Mouse (Mus musculus): ENCODE data around the gene Foxp4. TPM values are rescaled to one million over a fixed set of nuclear protein-coding genes. Genes with fewer than 3 reads are reported as not detected.

Gene Foxp4
- polyA plus RNA-seq, 1 experiment from 2014 or later: 30.7 TPM

DNA sequence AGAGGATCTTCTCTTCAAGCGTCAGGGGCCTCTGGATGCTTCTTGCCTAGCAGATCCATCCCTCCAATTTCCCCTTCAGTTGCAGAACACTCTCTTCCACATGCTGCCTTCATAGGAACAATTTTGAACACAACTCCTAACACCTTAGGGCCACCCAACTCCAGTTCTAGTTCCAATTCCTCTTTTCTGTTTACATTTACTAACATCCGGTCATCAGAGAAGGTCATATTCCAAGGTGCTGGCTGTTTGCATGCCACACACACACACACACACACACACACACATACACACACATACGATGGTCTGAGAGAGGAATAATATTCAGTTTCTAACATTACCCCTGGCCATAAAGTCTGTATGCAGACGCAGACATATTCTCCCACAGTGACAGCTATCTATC is 17.6 kb upstream of the Foxp4 start:
- Histone ChIP-seq H3K4me2 (ENCODE audit: low read depth, severe bottlenecking) (no peak overlapping the region), H3K27ac (replicated peaks; ENCODE audit: low read depth, low read length) (no peak overlapping the region), H3K4me1 (ENCODE audit: control insufficient read depth, insufficient read depth, low read length) (peaks cover 21% of the 10 kb centered on the region), H3K9me3 (ENCODE audit: control insufficient read depth, low read length) (no peaks in the 10 kb centered on the region), H3K4me3 (ENCODE audit: low read depth, low read length) (no peak overlapping the region), H3K27me3 (ENCODE audit: control insufficient read depth, insufficient read depth, low read length) (no peaks in the 10 kb centered on the region), H3K9ac (ENCODE audit: low read length) (no peak overlapping the region), H3K36me3 (ENCODE audit: control insufficient read depth, insufficient read depth, low read length) (no peaks in the 10 kb centered on the region)
- ATAC-seq (ENCODE audit: insufficient number of reproducible peaks, low FRiP score, low TSS enrichment, low read depth): no peak
- 80% methylated on average over 4 of the region's 4 CpGs for WGBS
- DNase-seq (ENCODE audit: low spot score): no peak

DNA sequence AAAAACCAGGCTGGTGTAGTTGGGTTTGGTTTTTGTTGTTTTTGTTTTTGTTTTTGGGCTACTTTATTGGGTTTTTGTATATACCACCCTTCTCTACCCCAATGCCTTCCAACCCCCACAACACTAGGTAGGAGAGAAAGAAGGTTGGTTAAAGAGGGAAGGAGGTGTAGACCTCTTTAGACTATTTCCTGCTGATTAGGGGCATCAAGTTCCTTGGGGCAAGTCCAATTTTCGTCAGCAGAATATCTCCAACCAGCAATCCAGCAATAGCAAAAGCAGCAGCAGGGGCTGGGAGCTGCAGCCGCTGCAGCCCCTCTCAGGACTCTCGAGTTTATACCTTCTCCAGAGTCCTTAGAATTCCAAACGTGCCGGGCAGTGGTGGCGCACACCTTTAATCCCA is 14.4 kb upstream of the Foxp4 start:
- ATAC-seq (ENCODE audit: insufficient number of reproducible peaks, low FRiP score, low TSS enrichment, low read depth): no peak
- H3K27me3 ChIP-seq (ENCODE audit: control insufficient read depth, insufficient read depth, low read length): no peaks in the 10 kb centered on the region

GRCm38 (mm10) chr17:47937926-47938600 is 13.6 kb upstream of the Foxp4 start:
- Histone ChIP-seq H3K27ac (replicated peaks; ENCODE audit: low read depth, low read length) (no peak overlapping the region), H3K27me3 (ENCODE audit: control insufficient read depth, insufficient read depth, low read length) (no peaks in the 10 kb centered on the region), H3K9ac (ENCODE audit: low read length) (no peak overlapping the region), H3K4me2 (ENCODE audit: low read depth, severe bottlenecking) (no peak overlapping the region), H3K4me3 (ENCODE audit: low read depth, low read length) (no peak overlapping the region), H3K9me3 (ENCODE audit: control insufficient read depth, low read length) (no peaks in the 10 kb centered on the region), H3K36me3 (ENCODE audit: control insufficient read depth, insufficient read depth, low read length) (no peaks in the 10 kb centered on the region), H3K4me1 (ENCODE audit: control insufficient read depth, insufficient read depth, low read length) (peaks cover 7% of the 10 kb centered on the region)
- DNase-seq (ENCODE audit: low spot score) (no peak), ATAC-seq (ENCODE audit: insufficient number of reproducible peaks, low FRiP score, low TSS enrichment, low read depth) (no peak)
- WGBS: 63% methylated on average over 10 of the region's 10 CpGs

More for the DNA sequence above, 14.4 kb upstream of the Foxp4 start:
- Histone ChIP-seq H3K36me3 (ENCODE audit: control insufficient read depth, insufficient read depth, low read length) (no peaks in the 10 kb centered on the region), H3K4me2 (ENCODE audit: low read depth, severe bottlenecking) (no peak overlapping the region), H3K4me1 (ENCODE audit: control insufficient read depth, insufficient read depth, low read length) (peaks cover 15% of the 10 kb centered on the region), H3K9me3 (ENCODE audit: control insufficient read depth, low read length) (no peaks in the 10 kb centered on the region), H3K4me3 (ENCODE audit: low read depth, low read length) (no peak overlapping the region), H3K9ac (ENCODE audit: low read length) (no peak overlapping the region), H3K27ac (replicated peaks; ENCODE audit: low read depth, low read length) (no peak overlapping the region)
- no peak for DNase-seq (ENCODE audit: low spot score)
- 75% methylated on average over 6 of the region's 6 CpGs for WGBS

GRCm38 (mm10) chr17:47936591-47936990 is 12.1 kb upstream of the Foxp4 start:
- Histone ChIP-seq H3K9ac (ENCODE audit: low read length) (no peak overlapping the region), H3K27ac (replicated peaks; ENCODE audit: low read depth, low read length) (no peak overlapping the region), H3K9me3 (ENCODE audit: control insufficient read depth, low read length) (no peaks in the 10 kb centered on the region), H3K36me3 (ENCODE audit: control insufficient read depth, insufficient read depth, low read length) (no peaks in the 10 kb centered on the region), H3K27me3 (ENCODE audit: control insufficient read depth, insufficient read depth, low read length) (no peaks in the 10 kb centered on the region), H3K4me3 (ENCODE audit: low read depth, low read length) (no peak overlapping the region), H3K4me1 (ENCODE audit: control insufficient read depth, insufficient read depth, low read length) (0 out of 2 replicates have a peak, but pooled peaks cover 2% of the 10 kb centered on the region), H3K4me2 (ENCODE audit: low read depth, severe bottlenecking) (no peak overlapping the region)
- DNase-seq (ENCODE audit: low spot score): no peak
- WGBS: 90% methylated on average over 4 of the region's 4 CpGs
- ATAC-seq (ENCODE audit: insufficient number of reproducible peaks, low FRiP score, low TSS enrichment, low read depth): no peak

- 89% methylated on average over 4 of the region's 4 CpGs for WGBS
- Histone ChIP-seq H3K27me3 (ENCODE audit: control insufficient read depth, insufficient read depth, low read length) (no peaks in the 10 kb centered on the region), H3K9me3 (ENCODE audit: control insufficient read depth, low read length) (no peaks in the 10 kb centered on the region), H3K27ac (replicated peaks; ENCODE audit: low read depth, low read length) (no peak overlapping the region), H3K4me3 (ENCODE audit: low read depth, low read length) (no peak overlapping the region), H3K9ac (ENCODE audit: low read length) (no peak overlapping the region), H3K36me3 (ENCODE audit: control insufficient read depth, insufficient read depth, low read length) (no peaks in the 10 kb centered on the region), H3K4me1 (ENCODE audit: control insufficient read depth, insufficient read depth, low read length) (no peaks in the 10 kb centered on the region), H3K4me2 (ENCODE audit: low read depth, severe bottlenecking) (no peak overlapping the region)
- ATAC-seq (ENCODE audit: insufficient number of reproducible peaks, low FRiP score, low TSS enrichment, low read depth) (no peak), DNase-seq (ENCODE audit: low spot score) (no peak)
Measured at GRCm38 (mm10) chr17:47929431-47929830, 5.0 kb upstream of the Foxp4 start.

GRCm38 (mm10) chr17:47925988-47926387 is 1.5 kb upstream of the Foxp4 start:
- Histone ChIP-seq H3K36me3 (ENCODE audit: control insufficient read depth, insufficient read depth, low read length) (no peaks in the 10 kb centered on the region), H3K4me2 (ENCODE audit: low read depth, severe bottlenecking) (peak overlapping the region; percentile 92), H3K4me3 (ENCODE audit: low read depth, low read length) (no peak overlapping the region), H3K9me3 (ENCODE audit: control insufficient read depth, low read length) (no peaks in the 10 kb centered on the region), H3K4me1 (ENCODE audit: control insufficient read depth, insufficient read depth, low read length) (peaks cover 10% of the 10 kb centered on the region), H3K27ac (replicated peaks; ENCODE audit: low read depth, low read length) (no peak overlapping the region), H3K9ac (ENCODE audit: low read length) (no peak overlapping the region), H3K27me3 (ENCODE audit: control insufficient read depth, insufficient read depth, low read length) (peaks cover 6% of the 10 kb centered on the region)
- DNase-seq (ENCODE audit: low spot score) (no peak), ATAC-seq (ENCODE audit: insufficient number of reproducible peaks, low FRiP score, low TSS enrichment, low read depth) (no peak)
- WGBS: 21% methylated on average over 10 of the region's 10 CpGs

DNA sequence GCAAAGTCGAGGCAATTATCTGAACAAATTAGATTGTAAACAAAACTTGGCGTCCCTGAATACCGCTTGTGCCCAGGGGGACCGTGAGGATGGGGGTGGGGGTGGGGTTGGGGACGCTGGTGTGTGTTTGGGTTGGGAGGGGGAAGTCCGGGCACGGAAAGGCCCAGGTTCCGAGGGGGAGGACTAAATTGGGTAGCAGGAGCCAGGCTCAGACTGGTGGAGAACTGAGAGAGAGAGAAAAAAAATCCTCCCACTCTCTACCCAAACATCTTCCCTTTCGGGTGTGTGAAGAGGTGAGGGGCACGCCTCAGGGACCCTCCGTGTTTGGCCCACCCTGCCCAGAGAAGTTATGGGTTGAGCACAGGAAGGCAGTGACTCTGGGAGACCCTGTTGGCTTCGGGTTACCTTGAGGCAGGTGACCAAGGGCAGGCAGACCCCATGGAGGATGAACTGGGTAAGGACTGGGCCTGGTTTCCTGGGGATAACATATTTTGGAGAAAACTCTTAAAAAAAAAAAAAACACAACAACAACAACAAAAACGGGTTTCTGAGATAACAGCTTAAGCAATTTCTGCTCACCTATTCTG is 988 bp upstream of the Foxp4 start:
- H3K4me2 ChIP-seq (ENCODE audit: low read depth, severe bottlenecking): peak overlapping the region; percentile 92
- peak; percentile 7; the same call in 1 of the 2 replicates for ATAC-seq (ENCODE audit: insufficient number of reproducible peaks, low FRiP score, low TSS enrichment, low read depth)
- peak overlapping the region; percentile 95 for H3K4me3 ChIP-seq (ENCODE audit: low read depth, low read length)
- H3K36me3 ChIP-seq (ENCODE audit: control insufficient read depth, insufficient read depth, low read length): no peaks in the 10 kb centered on the region
- H3K4me1 ChIP-seq (ENCODE audit: control insufficient read depth, insufficient read depth, low read length): peaks cover 16% of the 10 kb centered on the region
- H3K9ac ChIP-seq (ENCODE audit: low read length): peak overlapping the region; percentile 95
- H3K27me3 ChIP-seq (ENCODE audit: control insufficient read depth, insufficient read depth, low read length): peaks cover 10% of the 10 kb centered on the region
- 1% methylated on average over 13 of the region's 13 CpGs for WGBS
- no peaks in the 10 kb centered on the region for H3K9me3 ChIP-seq (ENCODE audit: control insufficient read depth, low read length)
- peak; percentile 54 for DNase-seq (ENCODE audit: low spot score)
- H3K27ac ChIP-seq (replicated peaks; ENCODE audit: low read depth, low read length): peak overlapping the region; percentile 91

- H3K36me3 ChIP-seq (ENCODE audit: control insufficient read depth, insufficient read depth, low read length): peaks cover 4% of the 10 kb centered on the region; the same call in 1 of the 2 replicates
- peaks cover 21% of the 10 kb centered on the region for H3K4me1 ChIP-seq (ENCODE audit: control insufficient read depth, insufficient read depth, low read length)
- peak; percentile 48 for ATAC-seq (ENCODE audit: insufficient number of reproducible peaks, low FRiP score, low TSS enrichment, low read depth)
- 0% methylated on average over 62 of the region's 65 CpGs for WGBS
- peak; percentile 80 for DNase-seq (ENCODE audit: low spot score)
- H3K27me3 ChIP-seq (ENCODE audit: control insufficient read depth, insufficient read depth, low read length): peaks cover 12% of the 10 kb centered on the region
- peak overlapping the region; percentile 91 for H3K27ac ChIP-seq (replicated peaks; ENCODE audit: low read depth, low read length)
- peak overlapping the region; percentile 92 for H3K4me2 ChIP-seq (ENCODE audit: low read depth, severe bottlenecking)
- H3K9ac ChIP-seq (ENCODE audit: low read length): peak overlapping the region; percentile 95
- H3K9me3 ChIP-seq (ENCODE audit: control insufficient read depth, low read length): no peaks in the 10 kb centered on the region
- peak overlapping the region; percentile 95 for H3K4me3 ChIP-seq (ENCODE audit: low read depth, low read length)
Measured at GRCm38 (mm10) chr17:47923678-47924382, 615 bp downstream of the Foxp4 start.

All from limb, embryonic 11.5 days (tissue).